Mouse (Mus musculus) midbrain, embryonic 11.5 days (tissue): Measurements from ENCODE around the gene Mindy2. TPM values are rescaled to one million over a fixed set of nuclear protein-coding genes. Genes with fewer than 3 reads are reported as not detected.

Experiments
- ATAC-seq: fragments of 200-750 bp; cut with Nextera tagmentation; 2 replicates; pipeline ENCODE4 v1.8.0; 2017; ENCODE audit warnings: moderate TSS enrichment, moderate library complexity; ENCODE audit not compliant: low FRiP score
- DNase-seq: peaks from one replicate; pipeline ENCODE4 v3.0.0; 2015; ENCODE audit warnings: low spot score; ENCODE audit errors: missing footprints
- H3K27ac ChIP-seq: fragments of 300-500 bp; sonication (generic); 2 replicates; pipeline ENCODE4 v1.5.1; 2014; ENCODE audit warnings: low read depth, low read length
- H3K27me3 ChIP-seq: fragments of 300-500 bp; sonication (generic); 2 replicates; pipeline ENCODE4 v1.6.1; 2014; ENCODE audit warnings: mild to moderate bottlenecking, low read length, moderate library complexity, mixed read lengths; ENCODE audit not compliant: control insufficient read depth, insufficient read depth
- H3K36me3 ChIP-seq: fragments of 300-500 bp; sonication (generic); 2 replicates; pipeline ENCODE4 v1.6.1; 2014; ENCODE audit warnings: mild to moderate bottlenecking, low read length, moderate library complexity, mixed read lengths; ENCODE audit not compliant: control insufficient read depth, insufficient read depth
- H3K4me1 ChIP-seq: fragments of 300-500 bp; sonication (generic); 2 replicates; pipeline ENCODE4 v1.6.1; 2014; ENCODE audit warnings: low read length; ENCODE audit not compliant: control insufficient read depth, insufficient read depth
- H3K4me2 ChIP-seq: fragments of 300-500 bp; sonication (generic); 2 replicates; pipeline ENCODE4 v1.6.1; 2014; ENCODE audit warnings: mild to moderate bottlenecking, moderate library complexity
- H3K4me3 ChIP-seq: fragments of 300-500 bp; sonication (generic); 2 replicates; pipeline ENCODE4 v1.5.1; 2014; ENCODE audit warnings: low read depth, low read length
- H3K9ac ChIP-seq: fragments of 300-500 bp; sonication (generic); 2 replicates; pipeline ENCODE4 v1.6.1; 2014; ENCODE audit warnings: low read length
- H3K9me3 ChIP-seq: fragments of 300-500 bp; sonication (generic); 2 replicates; pipeline ENCODE4 v1.6.1; 2016; ENCODE audit warnings: low read length; ENCODE audit not compliant: control insufficient read depth
- WGBS: fragments of 180-500 bp; shearing (Covaris S2); extraction: QIAGEN DNeasy Blood & Tissue Kit; methylation state at CpG from one replicate; pipeline ENCODE4 v1.1.7; 2014; 5-methylcytosine and 5-hydroxymethylcytosine counted together
- polyA plus RNA-seq: library from polyadenylated mRNA; unstranded; fragments of >200 nt; fragmentation: Nextera tagmentation; extraction: Ambion mirVana; gene quantifications from 2 replicates; pipeline ENCODE4 v1.2.1, GENCODE M21; 2014

Mindy2 gene
- polyA plus RNA-seq, 1 experiment from 2014 or later = 12.4 TPM

GRCm38 (mm10) chr9:70671278-70671677, 14.3 kb upstream of the Mindy2 start:
- ATAC-seq = no peak
- H3K36me3 ChIP-seq = no peaks in the 10 kb centered on the region
- no peaks in the 10 kb centered on the region for H3K4me1 ChIP-seq
- no peak overlapping the region for H3K9ac ChIP-seq
- no peaks in the 10 kb centered on the region for H3K9me3 ChIP-seq
- H3K4me3 ChIP-seq = no peak overlapping the region
- WGBS = 86% methylated on average over 6 of the region's 6 CpGs
- no peak overlapping the region for H3K27ac ChIP-seq
- H3K4me2 ChIP-seq = no peak overlapping the region
- no peak for DNase-seq
- no peaks in the 10 kb centered on the region for H3K27me3 ChIP-seq

- Histone ChIP-seq H3K9ac (no peak overlapping the region), H3K4me3 (no peak overlapping the region), H3K27ac (no peak overlapping the region), H3K4me2 (no peak overlapping the region), H3K4me1 (no peaks in the 10 kb centered on the region), H3K9me3 (no peaks in the 10 kb centered on the region), H3K36me3 (no peaks in the 10 kb centered on the region), H3K27me3 (no peaks in the 10 kb centered on the region)
- WGBS = 91% methylated on average over 6 of the region's 6 CpGs
- ATAC-seq (no peak), DNase-seq (no peak)
These were observed 13.4 kb upstream of the Mindy2 start for GRCm38 (mm10) chr9:70670381-70670780.

GRCm38 (mm10) chr9:70669197-70669596, 12.2 kb upstream of the Mindy2 start:
- Histone ChIP-seq H3K4me3 (no peak overlapping the region), H3K4me2 (no peak overlapping the region), H3K9ac (no peak overlapping the region), H3K27ac (no peak overlapping the region), H3K36me3 (no peaks in the 10 kb centered on the region), H3K9me3 (no peaks in the 10 kb centered on the region), H3K4me1 (no peaks in the 10 kb centered on the region), H3K27me3 (no peaks in the 10 kb centered on the region)
- 68% methylated on average over 2 of the region's 2 CpGs for WGBS
- DNase-seq (no peak), ATAC-seq (no peak)

GRCm38 (mm10) chr9:70668048-70668447, 11.1 kb upstream of the Mindy2 start:
- H3K9me3 ChIP-seq = no peaks in the 10 kb centered on the region
- H3K4me3 ChIP-seq = no peak overlapping the region
- H3K27me3 ChIP-seq = no peaks in the 10 kb centered on the region
- H3K4me2 ChIP-seq = no peak overlapping the region
- H3K36me3 ChIP-seq = no peaks in the 10 kb centered on the region
- no peak overlapping the region for H3K9ac ChIP-seq
- H3K27ac ChIP-seq = no peak overlapping the region
- no peaks in the 10 kb centered on the region for H3K4me1 ChIP-seq
- DNase-seq (no peak), ATAC-seq (no peak)

GRCm38 (mm10) chr9:70666811-70667210, 9.8 kb upstream of the Mindy2 start:
- Histone ChIP-seq H3K9ac (no peak overlapping the region), H3K36me3 (no peaks in the 10 kb centered on the region), H3K4me3 (no peak overlapping the region), H3K9me3 (no peaks in the 10 kb centered on the region), H3K27ac (no peak overlapping the region), H3K27me3 (no peaks in the 10 kb centered on the region), H3K4me2 (no peak overlapping the region), H3K4me1 (no peaks in the 10 kb centered on the region)
- ATAC-seq (no peak), DNase-seq (no peak)
- 77% methylated on average over 7 of the region's 7 CpGs for WGBS

- Histone ChIP-seq H3K9me3 (no peaks in the 10 kb centered on the region), H3K36me3 (no peaks in the 10 kb centered on the region), H3K27me3 (no peaks in the 10 kb centered on the region), H3K9ac (no peak overlapping the region), H3K27ac (no peak overlapping the region), H3K4me1 (no peaks in the 10 kb centered on the region), H3K4me2 (no peak overlapping the region), H3K4me3 (no peak overlapping the region)
- 77% methylated on average over 16 of the region's 16 CpGs for WGBS
- no peak for DNase-seq
- no peak for ATAC-seq
These were observed 8.6 kb upstream of the Mindy2 start for GRCm38 (mm10) chr9:70665372-70666145.

GRCm38 (mm10) chr9:70664847-70665246, 7.9 kb upstream of the Mindy2 start:
- Histone ChIP-seq H3K27ac (no peak overlapping the region), H3K4me1 (no peaks in the 10 kb centered on the region), H3K36me3 (no peaks in the 10 kb centered on the region), H3K4me2 (no peak overlapping the region), H3K4me3 (no peak overlapping the region), H3K9me3 (no peaks in the 10 kb centered on the region), H3K9ac (no peak overlapping the region), H3K27me3 (no peaks in the 10 kb centered on the region)
- ATAC-seq (no peak), DNase-seq (no peak)
- WGBS = 79% methylated on average over 4 of the region's 4 CpGs

- no peaks in the 10 kb centered on the region for H3K36me3 ChIP-seq
- no peak overlapping the region for H3K4me2 ChIP-seq
- H3K27me3 ChIP-seq = no peaks in the 10 kb centered on the region
- ATAC-seq (no peak), DNase-seq (no peak)
- H3K9ac ChIP-seq = no peak overlapping the region
- H3K9me3 ChIP-seq = no peaks in the 10 kb centered on the region
- WGBS = 65% methylated on average over 2 of the region's 2 CpGs
- H3K4me3 ChIP-seq = no peak overlapping the region
- no peak overlapping the region for H3K27ac ChIP-seq
- peaks cover 10% of the 10 kb centered on the region; the same call in 1 of the 2 replicates for H3K4me1 ChIP-seq
These were observed 1.3 kb upstream of the Mindy2 start for GRCm38 (mm10) chr9:70658266-70658665.

GRCm38 (mm10) chr9:70656130-70657007, 605 bp downstream of the Mindy2 start, which contains the start of gene Gm10642:
Gene Gm10642, plus strand, starts transcription at chr9:70656251.
- WGBS = under 1% methylated on average over 72 of the region's 72 CpGs
- H3K4me1 ChIP-seq = peaks cover 10% of the 10 kb centered on the region; the same call in 1 of the 2 replicates
- H3K9me3 ChIP-seq = no peaks in the 10 kb centered on the region
- H3K4me3 ChIP-seq = peak within 1 kb of the TSS; percentile 82
- H3K4me2 ChIP-seq = peak within 1 kb of the TSS; percentile 89
- H3K27ac ChIP-seq = peak within 1 kb of the TSS; percentile 87
- H3K27me3 ChIP-seq = no peaks in the 10 kb centered on the region
- DNase-seq (peak; percentile 92), ATAC-seq (peak; percentile 60)
- peak within 1 kb of the TSS; percentile 81 for H3K9ac ChIP-seq
- H3K36me3 ChIP-seq = no peaks in the 10 kb centered on the region
